Mouse (Mus musculus) lung, adult 2 months (tissue): ENCODE data around the gene Hbq1b.

Source experiments
- CTCF ChIP-seq: fragments of 200-500 bp; IDR thresholded peaks from 2 replicates; pipeline ENCODE4 v1.5.1; 2011; ENCODE audit warnings: mild to moderate bottlenecking, low read length, control low read depth; ENCODE audit not compliant: insufficient read depth
- POLR2A ChIP-seq: fragments of 200-500 bp; IDR thresholded peaks from 2 replicates; pipeline ENCODE4 v1.6.1; 2011; ENCODE audit warnings: low read depth, mild to moderate bottlenecking, control low read depth, low read length, borderline replicate concordance; ENCODE audit errors: extremely low read depth

DNA sequence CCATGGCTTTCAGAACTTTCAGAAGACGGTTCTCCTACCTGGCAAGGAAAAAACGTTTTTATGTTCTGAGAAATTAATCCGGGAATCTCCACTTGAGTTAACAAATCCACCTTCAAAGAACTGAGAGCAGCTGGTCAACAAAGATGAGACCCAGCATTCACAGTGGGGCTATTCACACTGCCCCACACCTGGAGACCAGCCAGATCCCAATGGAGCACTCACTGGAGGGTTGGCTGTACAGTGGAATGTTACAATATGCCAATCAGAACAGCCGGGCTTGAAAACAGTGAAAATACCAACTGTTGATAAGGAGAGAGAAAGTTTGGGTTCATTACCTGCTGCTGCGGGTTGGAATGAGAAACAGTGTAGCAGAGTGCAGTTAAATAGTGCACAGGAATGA is 45.1 kb downstream of the Hbq1b start:
- TF ChIP-seq CTCF: no peak
- TF ChIP-seq POLR2A: no peak
